Mouse (Mus musculus) spleen, postnatal 4 days (tissue): ENCODE data around the gene Coro7.
A peak's percentile ranks its signal among the peaks of the same experiment; 100 is the strongest.
"Not testable (repeated sequence)": the region's sequence is repeated elsewhere in the genome, so short reads cannot be mapped to it uniquely, and the experiment has no call there.

ENCODE experiments used
- DNase-seq, 2 experiments: peaks; one replicate each; pipeline ENCODE4 v3.0.0; 2022; ENCODE audit warnings: low spot score in 2 of 2

The Coro7 gene

GRCm38 (mm10) chr16:4682628-4683179 is 3.1 kb upstream of the Coro7 start:
- DNase-seq = no peak

GRCm38 (mm10) chr16:4680922-4681455 is 1.4 kb upstream of the Coro7 start:
- DNase-seq = not testable (repeated sequence)

GRCm38 (mm10) chr16:4678080-4678479 is 1.5 kb downstream of the Coro7 start:
- no peak for DNase-seq

- DNase-seq = no peak
These were observed 2.7 kb downstream of the Coro7 start for GRCm38 (mm10) chr16:4676836-4677235.

- DNase-seq = no peak
These were observed 5.5 kb downstream of the Coro7 start for GRCm38 (mm10) chr16:4674091-4674490.

- no peak for DNase-seq
These were observed 9.3 kb downstream of the Coro7 start for GRCm38 (mm10) chr16:4670317-4670716.

- peak; percentile 82 to 94 for DNase-seq
These were observed 12.3 kb downstream of the Coro7 start for GRCm38 (mm10) chr16:4667190-4667808.

GRCm38 (mm10) chr16:4665726-4666125 is 13.9 kb downstream of the Coro7 start:
- DNase-seq = no peak

GRCm38 (mm10) chr16:4663806-4664205 is 15.8 kb downstream of the Coro7 start:
- no peak for DNase-seq

GRCm38 (mm10) chr16:4661605-4662004 is 18.0 kb downstream of the Coro7 start:
- DNase-seq = no peak

- no peak for DNase-seq
These were observed 20.3 kb downstream of the Coro7 start for GRCm38 (mm10) chr16:4659326-4659725.

- DNase-seq = no peak
These were observed 20.8 kb downstream of the Coro7 start for GRCm38 (mm10) chr16:4658781-4659245.

- no peak for DNase-seq
These were observed 23.0 kb downstream of the Coro7 start for GRCm38 (mm10) chr16:4656571-4657081.

GRCm38 (mm10) chr16:4655764-4656570 is 23.6 kb downstream of the Coro7 start:
- DNase-seq = no peak

GRCm38 (mm10) chr16:4655251-4655734 is 24.3 kb downstream of the Coro7 start:
- no peak for DNase-seq

GRCm38 (mm10) chr16:4654706-4655105 is 24.9 kb downstream of the Coro7 start:
- no peak for DNase-seq

GRCm38 (mm10) chr16:4652707-4653416 is 26.7 kb downstream of the Coro7 start:
- no peak for DNase-seq

GRCm38 (mm10) chr16:4651624-4652023 is 28.0 kb downstream of the Coro7 start:
- no peak for DNase-seq

- no peak for DNase-seq
These were observed 28.5 kb downstream of the Coro7 start for GRCm38 (mm10) chr16:4651081-4651480.

- no peak for DNase-seq
These were observed 29.4 kb downstream of the Coro7 start for GRCm38 (mm10) chr16:4650161-4650560.

GRCm38 (mm10) chr16:4649692-4650091 is 29.9 kb downstream of the Coro7 start:
- DNase-seq = no peak

- no peak for DNase-seq
These were observed 30.4 kb downstream of the Coro7 start for GRCm38 (mm10) chr16:4649211-4649610.
